Mouse (Mus musculus): ENCODE results near the gene Pdgfc. TPM values are rescaled to one million over a fixed set of nuclear protein-coding genes. Genes with fewer than 3 reads are reported as not detected.

Gene Pdgfc
- not detected for polyA plus RNA-seq (2017; shearing (Covaris generic))

- ATAC-seq = no peak
Observed at GRCm38 (mm10) chr3:81036151-81036553, at the start of gene Pdgfc. Gene Pdgfc, plus strand, starts transcription at chr3:81036416.

- ATAC-seq = no peak
Observed at GRCm38 (mm10) chr3:81009245-81009644, 27.0 kb upstream of the Pdgfc start.

GRCm38 (mm10) chr3:81009899-81010298 is 26.3 kb upstream of the Pdgfc start:
- no peak for ATAC-seq

DNA sequence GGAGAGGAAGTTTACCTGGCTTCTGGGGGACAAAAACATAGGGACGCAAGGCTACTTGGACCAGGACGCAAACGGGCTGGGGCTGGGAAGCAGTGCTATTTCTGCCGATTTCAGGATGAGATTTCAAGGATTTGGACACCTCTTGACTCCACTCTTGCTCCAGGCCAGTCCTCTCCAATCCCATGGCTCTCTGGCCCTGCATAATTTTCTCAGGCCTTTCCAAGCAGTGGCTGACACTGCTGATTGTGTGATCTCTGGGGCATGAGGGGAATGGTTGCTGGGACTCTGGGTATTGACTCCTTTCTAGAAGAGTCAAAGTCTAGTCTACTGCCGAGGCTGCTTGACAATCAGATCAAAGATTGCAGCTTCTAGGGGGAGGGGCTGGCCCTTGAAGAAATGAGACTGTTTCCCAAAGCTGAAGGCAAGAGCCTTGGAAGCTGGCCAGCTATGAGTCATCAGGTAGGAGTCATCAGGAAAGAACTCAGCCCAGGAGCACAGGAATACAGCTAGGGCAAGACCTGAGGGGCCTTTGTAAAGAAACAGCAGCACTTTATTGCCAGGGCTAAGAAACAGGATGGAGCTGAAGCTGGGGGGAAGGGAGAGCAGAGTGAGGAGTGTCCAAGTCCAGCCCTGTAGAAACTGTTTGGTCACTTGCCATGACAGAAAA is 18.7 kb upstream of the Pdgfc start:
- no peak for ATAC-seq

GRCm38 (mm10) chr3:81020064-81020463 is 16.2 kb upstream of the Pdgfc start:
- ATAC-seq = no peak

DNA sequence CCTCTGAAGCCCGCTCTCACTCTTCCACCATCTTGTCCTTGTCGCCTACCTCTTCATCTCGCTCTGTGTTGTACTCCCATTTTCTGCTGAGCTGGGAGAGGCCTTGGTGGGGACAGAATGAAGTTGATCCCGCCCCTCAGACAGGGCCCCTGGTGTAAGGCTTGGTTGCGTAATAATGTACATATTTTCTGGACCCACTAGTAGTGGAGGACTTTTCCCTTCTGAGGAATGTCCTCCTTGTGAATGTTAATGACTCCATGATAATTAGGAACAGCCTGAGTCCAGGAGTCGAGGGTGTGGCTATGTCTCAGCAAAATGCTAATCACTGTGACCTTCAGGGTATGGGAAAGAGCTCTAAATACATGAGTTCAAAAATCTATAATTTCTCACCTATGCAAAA is 14.4 kb upstream of the Pdgfc start:
- ATAC-seq = no peak

- no peak for ATAC-seq
Observed at GRCm38 (mm10) chr3:81022266-81022665, 13.9 kb upstream of the Pdgfc start.

GRCm38 (mm10) chr3:81022845-81023244 is 13.4 kb upstream of the Pdgfc start:
- no peak for ATAC-seq

DNA sequence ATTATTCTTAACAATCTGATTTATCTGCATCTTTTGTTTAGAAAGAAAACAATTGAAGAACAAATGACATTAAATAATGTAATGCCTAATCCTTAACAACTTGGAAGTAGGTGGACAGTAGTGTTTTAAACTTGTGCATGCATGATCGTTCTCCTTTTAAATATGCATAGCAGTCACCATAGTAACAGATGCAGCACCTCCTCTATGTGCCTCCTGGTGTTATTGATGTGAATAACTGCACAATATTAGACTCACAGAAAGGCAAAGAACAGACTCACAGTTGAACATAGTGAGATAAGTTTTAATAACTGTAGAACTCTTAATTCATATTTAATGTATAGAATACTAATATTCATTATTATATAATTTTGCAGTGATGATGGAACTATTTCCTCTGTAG is 12.6 kb upstream of the Pdgfc start:
- no peak for ATAC-seq

GRCm38 (mm10) chr3:81025568-81026213 is 10.5 kb upstream of the Pdgfc start:
- ATAC-seq = no peak

GRCm38 (mm10) chr3:81028361-81028760 is 7.9 kb upstream of the Pdgfc start:
- ATAC-seq = no peak

DNA sequence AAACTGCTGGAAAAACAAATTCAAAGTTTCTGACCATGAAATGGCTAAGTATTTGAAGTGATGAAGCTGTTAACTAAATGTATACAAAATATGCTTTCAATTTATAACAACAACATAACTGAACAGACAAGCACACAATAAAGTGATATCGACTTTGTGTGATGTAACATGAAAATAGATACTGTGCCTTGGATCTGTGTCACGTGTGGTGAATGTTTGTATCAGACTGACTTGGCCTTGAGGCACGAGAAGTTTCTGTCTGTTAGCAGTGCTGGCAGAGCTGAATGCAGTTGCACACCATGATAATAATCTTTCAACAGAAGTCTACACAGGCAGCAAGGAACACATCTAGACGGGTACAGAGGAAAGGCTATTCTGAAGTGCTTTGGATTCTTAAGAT is 6.9 kb upstream of the Pdgfc start:
- no peak for ATAC-seq

- no peak for ATAC-seq
Observed at GRCm38 (mm10) chr3:81029909-81030308, 6.3 kb upstream of the Pdgfc start.

DNA sequence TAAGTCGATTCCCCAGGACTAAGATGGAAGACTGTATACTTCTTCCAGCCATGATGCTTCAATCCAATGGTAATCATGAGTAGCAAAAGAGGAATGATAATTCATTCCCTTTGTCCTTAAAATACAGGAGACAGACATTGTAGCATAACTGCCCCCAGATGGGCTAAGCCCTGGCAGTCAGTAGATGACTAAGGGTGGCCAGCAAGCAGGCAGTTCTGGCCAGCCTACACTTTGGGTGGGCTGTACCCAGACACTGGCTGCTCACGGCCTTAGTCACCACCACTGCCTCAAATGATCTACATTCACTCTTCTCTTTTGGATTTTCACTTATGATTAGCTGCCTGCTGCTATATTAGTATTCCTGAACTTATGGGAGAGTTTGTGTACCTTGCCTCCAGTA is 5.9 kb upstream of the Pdgfc start:
- ATAC-seq = no peak

- no peak for ATAC-seq
Observed at GRCm38 (mm10) chr3:81032014-81032413, 4.2 kb upstream of the Pdgfc start.

DNA sequence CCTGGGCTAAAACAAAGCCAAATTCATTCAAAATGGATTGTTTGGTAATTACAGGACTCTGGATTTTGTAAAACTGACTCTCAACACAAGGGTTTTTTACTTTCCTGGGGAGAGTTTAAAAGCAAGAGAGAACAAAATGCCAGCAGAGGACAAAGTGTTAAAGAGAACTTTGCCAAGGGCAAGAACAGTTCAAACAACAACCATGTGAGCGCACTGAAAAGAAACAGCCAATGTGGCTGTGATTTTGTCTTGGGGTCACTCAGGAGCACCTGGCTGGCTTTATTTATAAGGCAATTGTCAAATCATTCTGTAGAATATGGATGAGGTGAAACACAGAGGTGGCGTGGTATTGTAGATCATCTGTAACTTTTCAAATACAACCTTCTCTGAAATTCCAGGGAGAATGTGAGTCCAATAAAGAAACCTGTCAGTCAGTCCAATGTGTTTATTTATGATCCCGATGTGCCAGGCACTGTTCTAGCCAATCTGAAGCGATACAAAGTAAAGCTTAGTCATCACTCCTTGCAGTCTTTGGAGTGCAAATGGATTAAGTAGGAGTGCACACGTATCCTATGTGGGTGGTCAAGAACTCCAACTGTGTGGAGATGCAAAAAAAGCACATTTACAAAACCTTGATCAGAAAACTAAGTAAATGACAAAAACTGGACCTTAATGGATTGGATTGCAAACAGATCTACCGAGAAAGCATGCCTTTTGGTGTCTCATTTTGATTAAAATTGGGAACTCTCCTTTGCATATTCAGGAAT is 1.7 kb upstream of the Pdgfc start:
- ATAC-seq = no peak

DNA sequence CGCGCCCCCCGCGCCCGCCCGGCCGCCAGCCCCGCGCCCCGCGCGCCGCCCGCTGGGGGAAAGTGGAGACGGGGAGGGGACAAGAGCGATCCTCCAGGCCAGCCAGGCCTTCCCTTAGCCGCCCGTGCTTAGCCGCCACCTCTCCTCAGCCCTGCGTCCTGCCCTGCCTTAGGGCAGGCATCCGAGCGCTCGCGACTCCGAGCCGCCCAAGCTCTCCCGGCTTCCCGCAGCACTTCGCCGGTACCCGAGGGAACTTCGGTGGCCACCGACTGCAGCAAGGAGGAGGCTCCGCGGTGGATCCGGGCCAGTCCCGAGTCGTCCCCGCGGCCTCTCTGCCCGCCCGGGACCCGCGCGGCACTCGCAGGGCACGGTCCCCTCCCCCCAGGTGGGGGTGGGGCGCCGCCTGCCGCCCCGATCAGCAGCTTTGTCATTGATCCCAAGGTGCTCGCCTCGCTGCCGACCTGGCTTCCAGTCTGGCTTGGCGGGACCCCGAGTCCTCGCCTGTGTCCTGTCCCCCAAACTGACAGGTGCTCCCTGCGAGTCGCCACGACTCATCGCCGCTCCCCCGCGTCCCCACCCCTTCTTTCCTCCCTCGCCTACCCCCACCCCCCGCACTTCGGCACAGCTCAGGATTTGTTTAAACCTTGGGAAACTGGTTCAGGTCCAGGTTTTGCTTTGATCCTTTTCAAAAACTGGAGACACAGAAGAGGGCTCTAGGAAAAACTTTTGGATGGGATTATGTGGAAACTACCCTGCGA is 517 bp downstream of the Pdgfc start:
- no peak for ATAC-seq

GRCm38 (mm10) chr3:81037312-81037859 is 1.2 kb downstream of the Pdgfc start:
- ATAC-seq = no peak

DNA sequence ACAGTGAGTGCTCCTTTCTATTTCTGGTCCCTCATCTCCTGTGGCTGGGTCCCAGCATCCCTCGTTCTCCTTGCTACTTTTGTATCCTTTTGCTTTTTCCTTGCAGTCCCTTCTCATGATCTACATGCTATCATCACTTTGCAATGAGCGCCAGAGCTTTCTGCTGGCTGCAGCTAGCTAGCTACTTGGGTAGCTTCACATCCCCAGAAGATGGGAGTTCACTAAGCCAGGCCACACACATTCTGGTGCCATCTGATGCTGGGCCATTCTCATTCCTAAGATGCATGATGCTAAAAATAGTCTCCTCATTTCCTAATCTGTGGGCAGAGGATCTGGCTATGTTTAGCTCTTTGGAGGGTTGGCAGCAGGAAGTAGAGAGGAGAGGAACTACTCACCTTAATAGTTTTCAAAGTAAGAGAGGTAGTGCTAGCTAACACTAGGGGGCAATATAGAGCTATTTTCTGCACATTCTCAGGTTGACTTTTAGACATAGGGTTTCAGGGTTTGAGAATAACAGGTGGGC is 3.0 kb downstream of the Pdgfc start:
- no peak for ATAC-seq

DNA sequence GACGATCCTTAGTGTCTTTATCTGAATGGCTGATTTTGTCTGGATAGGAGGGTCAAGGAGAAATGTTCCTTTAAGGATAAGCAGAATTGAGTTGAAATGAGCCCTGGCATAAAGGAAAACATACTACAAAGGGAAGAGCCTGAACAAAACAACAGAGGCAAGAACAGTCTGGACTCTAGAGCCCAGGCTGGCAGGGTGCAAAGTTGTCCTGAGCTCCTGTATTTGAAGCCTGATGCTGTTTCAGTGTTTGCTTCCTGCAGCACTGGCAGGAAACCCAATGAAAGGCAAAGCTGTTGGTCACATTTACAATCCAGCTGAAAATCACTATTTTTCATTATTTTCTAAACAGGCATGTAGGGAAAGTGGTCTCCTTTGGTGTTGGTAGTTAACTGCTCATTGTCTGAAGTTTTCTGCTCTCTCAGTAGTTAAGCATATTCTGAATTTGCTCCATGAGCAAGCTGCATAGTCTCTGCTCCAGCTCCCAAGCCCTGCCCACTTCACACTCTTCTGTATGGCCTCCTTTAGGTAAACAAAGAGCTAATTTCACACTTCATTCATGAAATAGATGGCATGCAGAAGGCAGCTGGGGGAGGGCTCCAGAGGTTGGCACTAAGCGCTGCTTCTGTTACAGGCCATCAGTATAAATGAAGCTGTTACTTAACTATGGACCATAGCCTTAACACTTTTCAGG is 8.6 kb downstream of the Pdgfc start:
- ATAC-seq = no peak

DNA sequence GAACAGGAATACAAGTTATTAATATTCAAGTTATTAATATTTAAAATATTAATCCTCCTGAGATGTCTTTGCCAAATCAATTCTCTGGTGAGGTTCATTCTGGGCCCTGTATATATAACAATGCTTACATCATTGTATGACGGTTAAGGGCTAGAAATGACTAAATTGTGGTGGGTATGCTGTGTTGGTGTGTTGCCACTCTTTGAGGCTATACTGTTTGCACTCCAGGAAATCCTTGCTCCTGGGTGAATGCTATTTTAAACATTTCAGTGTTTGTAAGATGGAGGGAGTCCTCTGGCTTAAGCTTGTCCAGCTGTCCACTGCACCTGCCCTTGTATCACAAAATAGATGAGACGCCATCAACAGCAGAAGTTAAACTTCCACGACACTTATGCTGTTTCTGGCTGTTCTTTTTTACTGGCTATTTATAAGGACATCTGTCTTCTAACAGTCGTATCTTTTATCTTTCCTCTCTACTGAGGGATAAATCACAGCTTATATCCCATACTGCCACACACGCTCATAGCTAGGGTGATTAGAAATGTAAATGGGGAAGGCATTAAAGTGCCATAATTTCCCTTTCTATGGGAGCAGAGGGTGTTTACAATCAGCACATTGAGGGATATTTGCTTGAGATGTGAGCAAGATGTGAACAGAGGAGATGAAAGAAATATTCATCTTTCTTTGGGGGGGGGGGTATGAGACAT is 9.3 kb downstream of the Pdgfc start:
- ATAC-seq = no peak
